Mouse (Mus musculus): ENCODE measurements around the gene Cntn5.
"Not testable (repeated sequence)": the region's sequence is repeated elsewhere in the genome, so short reads cannot be mapped to it uniquely, and the experiment has no call there.

Cntn5 gene

GRCm38 (mm10) chr9:10657144-10657748 is 247.3 kb downstream of the Cntn5 start:
- in situ Hi-C loops (cut with MboI, MseI): no loop called here

GRCm38 (mm10) chr9:10650632-10651031 is 253.9 kb downstream of the Cntn5 start:
- in situ Hi-C loops (cut with MboI, MseI): no loop called here

- in situ Hi-C loops (cut with MboI, MseI): no loop called here
These were observed 258.6 kb downstream of the Cntn5 start for GRCm38 (mm10) chr9:10645951-10646350.

GRCm38 (mm10) chr9:10645045-10645830 is 259.3 kb downstream of the Cntn5 start:
- in situ Hi-C loops (cut with MboI, MseI): no loop called here

GRCm38 (mm10) chr9:10618036-10618435 is 286.5 kb downstream of the Cntn5 start:
- in situ Hi-C loops (cut with MboI, MseI): no loop called here

GRCm38 (mm10) chr9:10575346-10576241 is 329.0 kb downstream of the Cntn5 start:
- in situ Hi-C loops (cut with MboI, MseI): no loop called here

- in situ Hi-C loops (cut with MboI, MseI): no loop called here
These were observed 334.7 kb downstream of the Cntn5 start for GRCm38 (mm10) chr9:10569830-10570229.

- in situ Hi-C loops (cut with MboI, MseI): not testable (repeated sequence)
These were observed 363.7 kb downstream of the Cntn5 start for GRCm38 (mm10) chr9:10540877-10541276.

GRCm38 (mm10) chr9:10532248-10532647 is 372.3 kb downstream of the Cntn5 start:
- in situ Hi-C loops (cut with MboI, MseI): no loop called here

- in situ Hi-C loops (cut with MboI, MseI): no loop called here
These were observed 373.5 kb downstream of the Cntn5 start for GRCm38 (mm10) chr9:10531087-10531486.

GRCm38 (mm10) chr9:10529528-10529927 is 375.0 kb downstream of the Cntn5 start:
- in situ Hi-C loops (cut with MboI, MseI): no loop called here

GRCm38 (mm10) chr9:10529113-10529512 is 375.5 kb downstream of the Cntn5 start:
- in situ Hi-C loops (cut with MboI, MseI): no loop called here

GRCm38 (mm10) chr9:10528692-10529091 is 375.9 kb downstream of the Cntn5 start:
- in situ Hi-C loops (cut with MboI, MseI): no loop called here

GRCm38 (mm10) chr9:10525915-10526667 is 378.5 kb downstream of the Cntn5 start:
- in situ Hi-C loops (cut with MboI, MseI): no loop called here

- in situ Hi-C loops (cut with MboI, MseI): no loop called here
These were observed 382.0 kb downstream of the Cntn5 start for GRCm38 (mm10) chr9:10522604-10523003.

- in situ Hi-C loops (cut with MboI, MseI): no loop called here
These were observed 383.5 kb downstream of the Cntn5 start for GRCm38 (mm10) chr9:10521054-10521453.

GRCm38 (mm10) chr9:10492243-10492642 is 412.3 kb downstream of the Cntn5 start:
- in situ Hi-C loops (cut with MboI, MseI): no loop called here

GRCm38 (mm10) chr9:10471484-10472125 is 433.0 kb downstream of the Cntn5 start:
- in situ Hi-C loops (cut with MboI, MseI): no loop called here

- in situ Hi-C loops (cut with MboI, MseI): no loop called here
These were observed 439.8 kb downstream of the Cntn5 start for GRCm38 (mm10) chr9:10464758-10465157.

GRCm38 (mm10) chr9:10457900-10458299 is 446.7 kb downstream of the Cntn5 start:
- in situ Hi-C loops (cut with MboI, MseI): no loop called here
